Mouse (Mus musculus): Measurements from ENCODE around the gene Ap1s3. TPM values are rescaled to one million over a fixed set of nuclear protein-coding genes. Genes with fewer than 3 reads are reported as not detected.

Gene Ap1s3
- polyA plus RNA-seq, 1 experiment from 2014 or later = 0.47 TPM

- H3K4me1 ChIP-seq = peaks cover 19% of the 10 kb centered on the region
- no peaks in the 10 kb centered on the region for H3K27me3 ChIP-seq (ENCODE audit: poor library complexity, severe bottlenecking)
- DNase-seq (ENCODE audit: extremely low spot score, low spot score) = no peak
- 67% methylated on average over 5 of the region's 5 CpGs for WGBS
- H3K27ac ChIP-seq = peak overlapping the region; percentile 48; the same call in 1 of the 2 replicates
- H3K4me3 ChIP-seq = no peak overlapping the region
- H3K9me3 ChIP-seq = no peaks in the 10 kb centered on the region
- H3K36me3 ChIP-seq (replicated peaks) = no peaks in the 10 kb centered on the region
These were observed 25.2 kb upstream of the Ap1s3 start for GRCm38 (mm10) chr1:79696933-79697332.

GRCm38 (mm10) chr1:79692482-79692881 is 20.7 kb upstream of the Ap1s3 start:
- peaks cover 8% of the 10 kb centered on the region for H3K4me1 ChIP-seq
- H3K4me3 ChIP-seq = no peak overlapping the region
- H3K27ac ChIP-seq = no peak overlapping the region
- DNase-seq (ENCODE audit: extremely low spot score, low spot score) = no peak
- H3K36me3 ChIP-seq (replicated peaks) = no peaks in the 10 kb centered on the region
- H3K27me3 ChIP-seq (ENCODE audit: poor library complexity, severe bottlenecking) = no peaks in the 10 kb centered on the region
- 85% methylated on average over 3 of the region's 3 CpGs for WGBS
- peaks cover 7% of the 10 kb centered on the region; the same call in 1 of the 2 replicates for H3K9me3 ChIP-seq

- H3K36me3 ChIP-seq (replicated peaks) = no peaks in the 10 kb centered on the region
- H3K4me1 ChIP-seq = no peaks in the 10 kb centered on the region
- no peak for DNase-seq (ENCODE audit: extremely low spot score, low spot score)
- no peaks in the 10 kb centered on the region for H3K27me3 ChIP-seq (ENCODE audit: poor library complexity, severe bottlenecking)
- no peak overlapping the region for H3K4me3 ChIP-seq
- 95% methylated on average over 1 of the region's 1 CpGs for WGBS
- peaks cover 8% of the 10 kb centered on the region; the same call in 1 of the 2 replicates for H3K9me3 ChIP-seq
- H3K27ac ChIP-seq = no peak overlapping the region
These were observed 15.5 kb upstream of the Ap1s3 start for GRCm38 (mm10) chr1:79687254-79687653.

GRCm38 (mm10) chr1:79684027-79684426 is 12.3 kb upstream of the Ap1s3 start:
- H3K9me3 ChIP-seq = peaks cover 8% of the 10 kb centered on the region; the same call in 1 of the 2 replicates
- H3K4me1 ChIP-seq = no peaks in the 10 kb centered on the region
- H3K4me3 ChIP-seq = no peak overlapping the region
- no peaks in the 10 kb centered on the region for H3K36me3 ChIP-seq (replicated peaks)
- no peak for DNase-seq (ENCODE audit: extremely low spot score, low spot score)
- H3K27ac ChIP-seq = no peak overlapping the region
- H3K27me3 ChIP-seq (ENCODE audit: poor library complexity, severe bottlenecking) = no peaks in the 10 kb centered on the region

- no peaks in the 10 kb centered on the region for H3K36me3 ChIP-seq (replicated peaks)
- no peaks in the 10 kb centered on the region for H3K27me3 ChIP-seq (ENCODE audit: poor library complexity, severe bottlenecking)
- H3K9me3 ChIP-seq = peaks cover 5% of the 10 kb centered on the region; the same call in 1 of the 2 replicates
- no peak overlapping the region for H3K4me3 ChIP-seq
- 16% methylated on average over 5 of the region's 5 CpGs for WGBS
- no peak overlapping the region for H3K27ac ChIP-seq
- H3K4me1 ChIP-seq = no peaks in the 10 kb centered on the region
- no peak for DNase-seq (ENCODE audit: extremely low spot score, low spot score)
These were observed 11.2 kb upstream of the Ap1s3 start for GRCm38 (mm10) chr1:79682936-79683335.

- Histone ChIP-seq H3K4me3 (no peak overlapping the region), H3K27ac (no peak overlapping the region), H3K36me3 (replicated peaks) (no peaks in the 10 kb centered on the region), H3K9me3 (no peaks in the 10 kb centered on the region), H3K27me3 (ENCODE audit: poor library complexity, severe bottlenecking) (no peaks in the 10 kb centered on the region), H3K4me1 (no peaks in the 10 kb centered on the region)
- DNase-seq (ENCODE audit: extremely low spot score, low spot score) = no peak
- 98% methylated on average over 3 of the region's 3 CpGs for WGBS
These were observed 9.0 kb upstream of the Ap1s3 start for GRCm38 (mm10) chr1:79680777-79681176.

- Histone ChIP-seq H3K4me1 (peaks cover 4% of the 10 kb centered on the region; the same call in 1 of the 2 replicates), H3K36me3 (replicated peaks) (no peaks in the 10 kb centered on the region), H3K9me3 (no peaks in the 10 kb centered on the region), H3K4me3 (no peak overlapping the region), H3K27me3 (ENCODE audit: poor library complexity, severe bottlenecking) (peaks cover 7% of the 10 kb centered on the region), H3K27ac (no peak overlapping the region)
- DNase-seq (ENCODE audit: extremely low spot score, low spot score) = no peak
- 84% methylated on average over 8 of the region's 8 CpGs for WGBS
These were observed 6.4 kb upstream of the Ap1s3 start for GRCm38 (mm10) chr1:79678117-79678684.

- Histone ChIP-seq H3K4me3 (no peak overlapping the region), H3K9me3 (no peaks in the 10 kb centered on the region), H3K36me3 (replicated peaks) (no peaks in the 10 kb centered on the region), H3K27ac (no peak overlapping the region), H3K4me1 (peaks cover 27% of the 10 kb centered on the region), H3K27me3 (ENCODE audit: poor library complexity, severe bottlenecking) (peaks cover 31% of the 10 kb centered on the region)
- DNase-seq (ENCODE audit: extremely low spot score, low spot score) = no peak
- WGBS = 75% methylated on average over 4 of the region's 4 CpGs
These were observed 3.9 kb upstream of the Ap1s3 start for GRCm38 (mm10) chr1:79675716-79676115.

GRCm38 (mm10) chr1:79671196-79671542 is 603 bp downstream of the Ap1s3 start:
- no peaks in the 10 kb centered on the region for H3K9me3 ChIP-seq
- H3K27me3 ChIP-seq (ENCODE audit: poor library complexity, severe bottlenecking) = peaks cover 39% of the 10 kb centered on the region
- 2% methylated on average over 11 of the region's 11 CpGs for WGBS
- H3K4me1 ChIP-seq = peaks cover 30% of the 10 kb centered on the region
- H3K4me3 ChIP-seq = peak overlapping the region; percentile 73
- no peaks in the 10 kb centered on the region for H3K36me3 ChIP-seq (replicated peaks)
- DNase-seq (ENCODE audit: extremely low spot score, low spot score) = no peak
- H3K27ac ChIP-seq = no peak overlapping the region

- Histone ChIP-seq H3K27ac (no peak overlapping the region), H3K36me3 (replicated peaks) (no peaks in the 10 kb centered on the region), H3K9me3 (no peaks in the 10 kb centered on the region), H3K27me3 (ENCODE audit: poor library complexity, severe bottlenecking) (peaks cover 39% of the 10 kb centered on the region), H3K4me3 (no peak overlapping the region), H3K4me1 (peaks cover 30% of the 10 kb centered on the region)
- WGBS = 89% methylated on average over 9 of the region's 9 CpGs
- no peak for DNase-seq (ENCODE audit: extremely low spot score, low spot score)
These were observed 2.3 kb downstream of the Ap1s3 start for GRCm38 (mm10) chr1:79669419-79669974.

GRCm38 (mm10) chr1:79664911-79665310 is 6.9 kb downstream of the Ap1s3 start:
- Histone ChIP-seq H3K9me3 (no peaks in the 10 kb centered on the region), H3K4me1 (no peaks in the 10 kb centered on the region), H3K4me3 (no peak overlapping the region), H3K27me3 (ENCODE audit: poor library complexity, severe bottlenecking) (no peaks in the 10 kb centered on the region; the same call in 1 of the 2 replicates), H3K36me3 (replicated peaks) (no peaks in the 10 kb centered on the region), H3K27ac (no peak overlapping the region)
- WGBS = 91% methylated on average over 4 of the region's 4 CpGs
- DNase-seq (ENCODE audit: extremely low spot score, low spot score) = no peak

- DNase-seq (ENCODE audit: extremely low spot score, low spot score) = no peak
- Histone ChIP-seq H3K4me1 (no peaks in the 10 kb centered on the region), H3K9me3 (no peaks in the 10 kb centered on the region), H3K36me3 (replicated peaks) (no peaks in the 10 kb centered on the region), H3K4me3 (no peak overlapping the region), H3K27ac (no peak overlapping the region), H3K27me3 (ENCODE audit: poor library complexity, severe bottlenecking) (no peaks in the 10 kb centered on the region)
- 90% methylated on average over 7 of the region's 7 CpGs for WGBS
These were observed 12.2 kb downstream of the Ap1s3 start for GRCm38 (mm10) chr1:79659598-79659997.

GRCm38 (mm10) chr1:79657411-79657810 is 14.4 kb downstream of the Ap1s3 start:
- Histone ChIP-seq H3K4me1 (no peaks in the 10 kb centered on the region), H3K27me3 (ENCODE audit: poor library complexity, severe bottlenecking) (no peaks in the 10 kb centered on the region)
- 84% methylated on average over 1 of the region's 1 CpGs for WGBS

More at GRCm38 (mm10) chr1:79657411-79657810, 14.4 kb downstream of the Ap1s3 start:
- no peaks in the 10 kb centered on the region for H3K36me3 ChIP-seq (replicated peaks)
- no peaks in the 10 kb centered on the region for H3K9me3 ChIP-seq
- H3K27ac ChIP-seq = no peak overlapping the region
- DNase-seq (ENCODE audit: extremely low spot score, low spot score) = no peak
- H3K4me3 ChIP-seq = no peak overlapping the region

All from forebrain, embryonic 10.5 days (tissue).